Mouse (Mus musculus) midbrain, embryonic 11.5 days (tissue): ENCODE results near the gene Stab1. TPM values are rescaled to one million over a fixed set of nuclear protein-coding genes. Genes with fewer than 3 reads are reported as not detected.

Experiments
- ATAC-seq: fragments of 200-750 bp; cut with Nextera tagmentation; 2 replicates; pipeline ENCODE4 v1.8.0; 2017; ENCODE audit warnings: moderate TSS enrichment, moderate library complexity; ENCODE audit not compliant: low FRiP score
- DNase-seq: peaks from one replicate; pipeline ENCODE4 v3.0.0; 2015; ENCODE audit warnings: low spot score; ENCODE audit errors: missing footprints
- H3K27ac ChIP-seq: fragments of 300-500 bp; sonication (generic); 2 replicates; pipeline ENCODE4 v1.5.1; 2014; ENCODE audit warnings: low read depth, low read length
- H3K27me3 ChIP-seq: fragments of 300-500 bp; sonication (generic); 2 replicates; pipeline ENCODE4 v1.6.1; 2014; ENCODE audit warnings: mild to moderate bottlenecking, low read length, moderate library complexity, mixed read lengths; ENCODE audit not compliant: control insufficient read depth, insufficient read depth
- H3K36me3 ChIP-seq: fragments of 300-500 bp; sonication (generic); 2 replicates; pipeline ENCODE4 v1.6.1; 2014; ENCODE audit warnings: mild to moderate bottlenecking, low read length, moderate library complexity, mixed read lengths; ENCODE audit not compliant: control insufficient read depth, insufficient read depth
- H3K4me1 ChIP-seq: fragments of 300-500 bp; sonication (generic); 2 replicates; pipeline ENCODE4 v1.6.1; 2014; ENCODE audit warnings: low read length; ENCODE audit not compliant: control insufficient read depth, insufficient read depth
- H3K4me2 ChIP-seq: fragments of 300-500 bp; sonication (generic); 2 replicates; pipeline ENCODE4 v1.6.1; 2014; ENCODE audit warnings: mild to moderate bottlenecking, moderate library complexity
- H3K4me3 ChIP-seq: fragments of 300-500 bp; sonication (generic); 2 replicates; pipeline ENCODE4 v1.5.1; 2014; ENCODE audit warnings: low read depth, low read length
- H3K9ac ChIP-seq: fragments of 300-500 bp; sonication (generic); 2 replicates; pipeline ENCODE4 v1.6.1; 2014; ENCODE audit warnings: low read length
- H3K9me3 ChIP-seq: fragments of 300-500 bp; sonication (generic); 2 replicates; pipeline ENCODE4 v1.6.1; 2016; ENCODE audit warnings: low read length; ENCODE audit not compliant: control insufficient read depth
- WGBS: fragments of 180-500 bp; shearing (Covaris S2); extraction: QIAGEN DNeasy Blood & Tissue Kit; methylation state at CpG from one replicate; pipeline ENCODE4 v1.1.7; 2014; 5-methylcytosine and 5-hydroxymethylcytosine counted together
- polyA plus RNA-seq: library from polyadenylated mRNA; unstranded; fragments of >200 nt; fragmentation: Nextera tagmentation; extraction: Ambion mirVana; gene quantifications from 2 replicates; pipeline ENCODE4 v1.2.1, GENCODE M21; 2014

Stab1 gene
- polyA plus RNA-seq, 1 experiment from 2014 or later: 28.6 TPM

- H3K27me3 ChIP-seq: no peaks in the 10 kb centered on the region
- no peak for DNase-seq
- WGBS: 87% methylated on average over 8 of the region's 8 CpGs
- no peak overlapping the region for H3K27ac ChIP-seq
- no peaks in the 10 kb centered on the region for H3K9me3 ChIP-seq
- H3K4me3 ChIP-seq: no peak overlapping the region
- H3K36me3 ChIP-seq: no peaks in the 10 kb centered on the region
- no peaks in the 10 kb centered on the region; the same call in 1 of the 2 replicates for H3K4me1 ChIP-seq
- H3K4me2 ChIP-seq: no peak overlapping the region
- no peak overlapping the region for H3K9ac ChIP-seq
- no peak for ATAC-seq
These were observed 4.4 kb downstream of the Stab1 start for GRCm38 (mm10) chr14:31164067-31164466.

DNA sequence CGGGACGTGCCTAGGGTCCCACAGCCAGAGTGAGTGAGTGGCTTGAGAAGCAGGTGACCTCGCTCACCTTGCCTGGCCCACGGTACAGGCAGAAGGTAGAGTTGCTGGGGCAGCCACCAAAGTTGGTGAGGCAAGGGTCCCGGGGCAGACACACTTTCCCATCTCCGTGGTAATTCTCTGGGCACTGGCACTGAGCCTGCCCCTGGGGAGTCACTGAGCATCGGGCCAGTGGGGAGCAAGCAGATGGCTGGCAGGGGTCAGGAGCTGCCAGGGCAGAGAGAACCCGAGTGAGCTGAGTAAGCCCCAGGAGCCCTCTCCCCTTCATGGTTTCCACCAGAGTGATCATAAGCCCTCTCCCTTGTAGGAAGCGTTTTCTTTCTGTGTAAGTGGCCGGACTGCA lies 6.8 kb downstream of the Stab1 start:
- H3K36me3 ChIP-seq: no peaks in the 10 kb centered on the region
- no peak overlapping the region for H3K4me2 ChIP-seq
- no peaks in the 10 kb centered on the region for H3K9me3 ChIP-seq
- WGBS: 64% methylated on average over 10 of the region's 10 CpGs
- DNase-seq (no peak), ATAC-seq (no peak)
- H3K27me3 ChIP-seq: no peaks in the 10 kb centered on the region
- no peak overlapping the region for H3K27ac ChIP-seq
- H3K9ac ChIP-seq: no peak overlapping the region
- no peak overlapping the region for H3K4me3 ChIP-seq
- no peaks in the 10 kb centered on the region; the same call in 1 of the 2 replicates for H3K4me1 ChIP-seq

- no peak overlapping the region for H3K4me3 ChIP-seq
- H3K36me3 ChIP-seq: no peaks in the 10 kb centered on the region
- WGBS: 92% methylated on average over 7 of the region's 7 CpGs
- ATAC-seq (no peak), DNase-seq (no peak)
- no peak overlapping the region for H3K4me2 ChIP-seq
- no peaks in the 10 kb centered on the region for H3K9me3 ChIP-seq
- H3K9ac ChIP-seq: no peak overlapping the region
- H3K27ac ChIP-seq: no peak overlapping the region
- H3K4me1 ChIP-seq: no peaks in the 10 kb centered on the region; the same call in 1 of the 2 replicates
- H3K27me3 ChIP-seq: no peaks in the 10 kb centered on the region
These were observed 7.2 kb downstream of the Stab1 start for GRCm38 (mm10) chr14:31161191-31161590.

- no peak overlapping the region for H3K4me3 ChIP-seq
- H3K4me1 ChIP-seq: no peaks in the 10 kb centered on the region; the same call in 1 of the 2 replicates
- no peak overlapping the region for H3K27ac ChIP-seq
- DNase-seq (no peak), ATAC-seq (no peak)
- no peak overlapping the region for H3K9ac ChIP-seq
- no peaks in the 10 kb centered on the region for H3K27me3 ChIP-seq
- no peak overlapping the region for H3K4me2 ChIP-seq
- H3K36me3 ChIP-seq: no peaks in the 10 kb centered on the region
- 84% methylated on average over 27 of the region's 27 CpGs for WGBS
- H3K9me3 ChIP-seq: no peaks in the 10 kb centered on the region
These were observed 8.0 kb downstream of the Stab1 start for GRCm38 (mm10) chr14:31160196-31161150.

DNA sequence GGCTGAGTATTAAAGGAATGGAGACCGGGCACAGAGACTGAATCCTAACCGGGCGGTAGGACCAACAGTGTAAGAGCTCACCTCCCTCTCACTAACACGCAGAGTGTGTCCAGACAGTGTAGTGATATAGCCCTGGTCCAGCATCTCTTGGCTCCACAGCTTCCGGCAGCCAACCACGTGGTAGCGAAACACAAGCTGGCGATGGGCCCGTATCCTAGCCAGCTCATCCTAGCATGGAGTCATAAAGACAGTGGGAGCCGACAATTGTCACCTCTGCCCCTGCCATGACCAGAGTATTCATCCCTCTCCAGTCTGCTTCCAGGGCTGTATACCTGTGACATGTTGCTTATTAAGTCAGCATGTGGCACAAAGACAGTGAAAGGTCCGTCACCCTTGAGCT lies 22.7 kb downstream of the Stab1 start:
- DNase-seq (no peak), ATAC-seq (no peak)
- H3K9me3 ChIP-seq: no peaks in the 10 kb centered on the region
- no peak overlapping the region for H3K4me2 ChIP-seq
- no peak overlapping the region for H3K4me3 ChIP-seq
- peaks cover 3% of the 10 kb centered on the region; the same call in 1 of the 2 replicates for H3K36me3 ChIP-seq
- no peaks in the 10 kb centered on the region for H3K27me3 ChIP-seq
- no peak overlapping the region for H3K9ac ChIP-seq
- no peak overlapping the region for H3K27ac ChIP-seq
- H3K4me1 ChIP-seq: no peaks in the 10 kb centered on the region
- WGBS: 90% methylated on average over 11 of the region's 11 CpGs

- Histone ChIP-seq H3K27me3 (no peaks in the 10 kb centered on the region), H3K4me2 (no peak overlapping the region), H3K36me3 (peaks cover 39% of the 10 kb centered on the region), H3K9me3 (no peaks in the 10 kb centered on the region), H3K4me3 (no peak overlapping the region), H3K27ac (no peak overlapping the region), H3K9ac (no peak overlapping the region), H3K4me1 (no peaks in the 10 kb centered on the region)
- no peak for ATAC-seq
- no peak for DNase-seq
- 92% methylated on average over 14 of the region's 14 CpGs for WGBS
These were observed 27.4 kb downstream of the Stab1 start for GRCm38 (mm10) chr14:31141011-31141410.

DNA sequence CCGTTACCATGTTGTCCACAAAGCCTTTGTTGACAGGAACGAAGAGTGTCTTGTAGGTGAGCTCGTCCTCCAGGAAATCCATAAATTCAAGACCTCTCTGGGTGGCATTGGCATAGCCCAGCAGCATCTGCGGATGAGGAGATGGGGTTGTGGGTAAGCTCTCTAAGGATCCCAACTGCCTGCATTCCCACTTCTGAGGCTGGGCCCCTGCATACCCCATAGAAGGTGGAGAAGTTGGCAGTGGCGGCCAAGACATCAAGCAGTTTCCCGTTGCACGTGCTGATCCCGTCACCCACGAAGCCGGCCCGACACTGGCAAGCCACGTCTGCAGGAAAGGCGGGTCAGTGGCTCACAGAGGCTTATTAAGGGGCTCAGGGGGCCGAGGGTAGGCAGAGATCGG lies 28.3 kb downstream of the Stab1 start:
- H3K9me3 ChIP-seq: no peaks in the 10 kb centered on the region
- H3K36me3 ChIP-seq: peaks cover 47% of the 10 kb centered on the region
- 96% methylated on average over 15 of the region's 15 CpGs for WGBS
- H3K4me1 ChIP-seq: no peaks in the 10 kb centered on the region
- no peak overlapping the region for H3K27ac ChIP-seq
- no peak for DNase-seq
- no peak overlapping the region for H3K4me2 ChIP-seq
- no peaks in the 10 kb centered on the region for H3K27me3 ChIP-seq
- H3K9ac ChIP-seq: no peak overlapping the region
- H3K4me3 ChIP-seq: no peak overlapping the region
- no peak for ATAC-seq

- DNase-seq: no peak
These were observed 28.8 kb downstream of the Stab1 start for GRCm38 (mm10) chr14:31139666-31140065.

DNA sequence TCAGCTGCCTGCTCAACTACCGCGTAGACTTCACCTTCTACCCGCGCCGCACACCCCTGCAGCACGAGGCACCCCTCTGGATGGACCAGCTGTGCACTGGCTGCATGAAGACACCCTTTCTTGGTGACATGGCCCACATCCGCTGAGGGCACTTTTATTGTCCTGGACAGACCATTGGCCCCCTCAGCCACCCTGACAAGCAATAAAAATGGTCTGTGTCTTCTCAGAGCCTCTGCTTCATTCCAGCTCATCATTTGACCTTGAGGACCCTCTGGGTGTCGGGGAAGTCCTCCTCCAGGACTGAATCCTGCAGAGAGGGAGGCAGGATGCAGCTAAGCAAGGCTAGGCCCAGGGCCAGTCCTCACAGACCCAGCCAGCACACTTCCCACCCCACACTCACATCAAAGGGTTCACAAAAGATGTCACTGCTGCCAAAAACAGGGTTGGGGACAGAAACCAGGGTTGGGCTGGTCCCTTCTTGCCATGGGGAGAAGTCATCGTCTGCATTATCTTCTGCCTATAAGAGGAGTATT lies 29.5 kb downstream of the Stab1 start:
- Histone ChIP-seq H3K36me3 (peaks cover 48% of the 10 kb centered on the region), H3K9ac (no peak overlapping the region), H3K4me1 (no peaks in the 10 kb centered on the region), H3K4me3 (no peak overlapping the region), H3K27me3 (no peaks in the 10 kb centered on the region), H3K4me2 (no peak overlapping the region), H3K27ac (no peak overlapping the region), H3K9me3 (no peaks in the 10 kb centered on the region)
- ATAC-seq (no peak), DNase-seq (no peak)
- 95% methylated on average over 9 of the region's 9 CpGs for WGBS

More at GRCm38 (mm10) chr14:31139666-31140065, 28.8 kb downstream of the Stab1 start:
- Histone ChIP-seq H3K36me3 (peaks cover 48% of the 10 kb centered on the region), H3K9me3 (no peaks in the 10 kb centered on the region), H3K9ac (no peak overlapping the region), H3K4me1 (no peaks in the 10 kb centered on the region), H3K27ac (no peak overlapping the region), H3K4me2 (no peak overlapping the region), H3K4me3 (no peak overlapping the region), H3K27me3 (no peaks in the 10 kb centered on the region)
- ATAC-seq: no peak
- 91% methylated on average over 12 of the region's 12 CpGs for WGBS
